Comparison of ENCODE assay signal across 12 mouse cellular contexts in the genomic region with DNA sequence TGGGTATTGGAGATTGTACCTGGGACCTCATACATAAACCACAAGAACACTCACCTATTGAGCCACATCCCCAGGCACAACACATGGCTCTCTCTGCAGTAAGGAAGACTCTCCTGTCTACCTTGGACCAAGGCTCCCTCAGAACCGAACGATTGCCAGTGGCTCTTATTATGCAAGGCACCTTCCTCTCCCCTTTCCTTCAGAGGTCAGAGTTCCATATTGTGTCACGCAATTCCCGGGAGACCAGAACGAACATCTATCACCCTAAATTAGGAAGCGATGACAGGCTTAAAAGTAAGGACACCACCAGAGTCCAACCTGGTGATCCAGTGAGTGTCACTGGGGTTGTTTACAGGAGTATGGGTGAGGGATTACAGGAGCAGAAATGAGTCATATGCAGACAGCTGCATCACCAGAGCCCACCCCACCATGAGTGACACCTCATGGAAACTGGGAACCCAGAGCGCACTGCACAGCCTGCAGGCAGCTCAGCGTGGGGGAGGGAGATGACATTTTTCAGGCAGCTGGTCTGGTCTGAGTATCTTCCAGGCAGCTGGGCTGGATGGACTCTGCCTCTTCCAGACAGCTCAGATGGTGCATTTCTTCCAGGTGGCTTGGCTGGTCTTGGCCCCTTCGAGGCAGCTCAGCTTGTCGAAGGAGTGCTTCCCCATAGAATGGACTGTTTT. TPM values are rescaled to one million over a fixed set of nuclear protein-coding genes. Genes with fewer than 3 reads are reported as not detected.
A peak's percentile ranks its signal among the peaks of the same experiment; 100 is the strongest.
DNase-seq lines count a peak whose midpoint lies in the region; ATAC-seq and TF ChIP-seq lines count a peak whose summit lies in the region.
"Had no signal": no experiment of that assay in that cellular context is flagged by ENCODE, and none has a peak within 500 bp of the region (broad histone marks: within the 10 kb centered on the region; RNA-seq: fewer than 3 reads in every experiment).

No protein-coding gene starts in this region.

- no peak overlapping the region for H3K4me3 ChIP-seq in intestine, postnatal 0 days (ENCODE audit: low read depth, low read length)
- H3K4me3 ChIP-seq: hindbrain, embryonic 15.5 days; liver, embryonic 15.5 days had no signal

- DNase-seq in adrenal gland, postnatal 14 days, result peak; percentile 63
- no peak for DNase-seq in adrenal gland, adult 8-10 months
- DNase-seq in 3T3-L1 (ENCODE audit: low read depth, low spot score), result peak; percentile 25
- peak; percentile 99 for DNase-seq in heart, adult 11 months
- no peak for DNase-seq in right cerebral cortex, postnatal 4 days
- DNase-seq in cerebellum, adult 8-10 months, result no peak
- DNase-seq: adrenal gland, postnatal 36 days; thymus, postnatal 14 days had no signal

- no peaks in the 10 kb centered on the region for H3K27me3 ChIP-seq in intestine, postnatal 0 days (replicated peaks; ENCODE audit: control insufficient read depth, insufficient read depth, low read length)
- H3K27me3 ChIP-seq: hindbrain, embryonic 15.5 days had no signal

- 0 out of 2 replicates have a peak, but pooled peaks have one; percentile 26 for ATAC-seq in intestine, postnatal 0 days
- no peak; the same call in 1 of the 2 replicates for ATAC-seq in frontal cortex, adult (ENCODE audit: low TSS enrichment)

- no peaks in the 10 kb centered on the region for H3K9me3 ChIP-seq in intestine, postnatal 0 days (ENCODE audit: control insufficient read depth)
- H3K9me3 ChIP-seq: hindbrain, embryonic 15.5 days; liver, embryonic 15.5 days had no signal

- 50% methylated on average over 10 of the region's 10 CpGs for WGBS in intestine, postnatal 0 days

- no peak overlapping the region for H3K27ac ChIP-seq in intestine, postnatal 0 days (ENCODE audit: low read depth, low read length)
- H3K27ac ChIP-seq: hindbrain, embryonic 15.5 days; liver, embryonic 15.5 days had no signal

- 0 out of 2 replicates have a peak, but pooled peaks cover 4% of the 10 kb centered on the region for H3K4me1 ChIP-seq in intestine, postnatal 0 days (replicated peaks; ENCODE audit: control insufficient read depth, insufficient read depth, low read length)
- H3K4me1 ChIP-seq: hindbrain, embryonic 15.5 days; liver, embryonic 15.5 days had no signal

- no peak for TF ChIP-seq CTCF in intestine, postnatal 0 days (IDR thresholded peaks at IDR 0.05; ENCODE audit: low read depth)

- no peak overlapping the region for H3K9ac ChIP-seq in intestine, postnatal 0 days (ENCODE audit: low read depth, low read length)
- H3K9ac ChIP-seq: hindbrain, embryonic 15.5 days; liver, embryonic 15.5 days had no signal

- H3K36me3 ChIP-seq in intestine, postnatal 0 days (ENCODE audit: control insufficient read depth, insufficient read depth), result no peaks in the 10 kb centered on the region
- H3K36me3 ChIP-seq: hindbrain, embryonic 15.5 days; liver, embryonic 15.5 days had no signal

- H3K4me2 ChIP-seq in intestine, postnatal 0 days (replicated peaks; ENCODE audit: low read depth), result no peak overlapping the region
- H3K4me2 ChIP-seq: hindbrain, embryonic 15.5 days; liver, embryonic 15.5 days had no signal

RNA-seq across cellular contexts. Expression of a gene that starts 7.5 kb away (rescaled TPM):
- total RNA-seq in adrenal gland, postnatal 14 days (2021), result 14.1 and 17.8 TPM in 2 replicates
- total RNA-seq in adrenal gland, adult 8-10 months (2022), result 10 to 100 TPM in 2 of 4 experiments, 1 to 10 TPM in 2; 4.6 to 13.5 (median 8.9) TPM
- polyA plus RNA-seq in intestine, postnatal 0 days (2015; fragmentation: Nextera tagmentation; extraction: Ambion mirVana), result 4.3 and 4.5 TPM in 2 replicates

RNA-seq across cellular contexts. Expression of a gene that starts 24.6 kb away (rescaled TPM):
- 23.8 and 25.4 TPM in 2 replicates for total RNA-seq in adrenal gland, postnatal 14 days (2021)
- 100 to 1,000 TPM in 2 of 4 experiments, 10 to 100 TPM in 2; 65.4 to 137 (median 88.0) TPM for total RNA-seq in adrenal gland, adult 8-10 months (2022)
- not detected in 2 replicates for polyA plus RNA-seq in intestine, postnatal 0 days (2015; fragmentation: Nextera tagmentation; extraction: Ambion mirVana)
- polyA plus RNA-seq: liver, embryonic 15.5 days had no signal

RNA-seq across cellular contexts. Expression of a gene that starts 36.3 kb away (rescaled TPM):
- total RNA-seq in adrenal gland, postnatal 14 days (2021), result 98.4 and 98.6 TPM in 2 replicates
- 10 to 100 TPM; 82.8 to 96.1 (median 90.0) TPM for total RNA-seq in adrenal gland, adult 8-10 months (2022)
- 12.6 and 15.0 TPM in 2 replicates for polyA plus RNA-seq in intestine, postnatal 0 days (2015; fragmentation: Nextera tagmentation; extraction: Ambion mirVana)

RNA-seq across cellular contexts. Expression of a gene that starts 42.8 kb away (rescaled TPM):
- total RNA-seq in adrenal gland, postnatal 14 days (2021), result 5.4 and 6.3 TPM in 2 replicates
- total RNA-seq in adrenal gland, adult 8-10 months (2022), result 1 to 10 TPM; 5.0 to 9.1 (median 7.2) TPM
- polyA plus RNA-seq in intestine, postnatal 0 days (2015; fragmentation: Nextera tagmentation; extraction: Ambion mirVana), result 5.0 and 7.2 TPM in 2 replicates
- polyA plus RNA-seq: liver, embryonic 15.5 days had no signal

Comparison
In these comparisons a context has a peak if more than half of its experiments do, and no peak if none do; other contexts are left out.
1. DNase-seq: peak in adrenal gland, postnatal 14 days (single experiment), 3T3-L1 (single experiment) and heart, adult 11 months (single experiment); none in adrenal gland, adult 8-10 months (single experiment), right cerebral cortex, postnatal 4 days (single experiment) and cerebellum, adult 8-10 months (single experiment).